Mouse (Mus musculus): ENCODE measurements around the gene Ngf. TPM values are rescaled to one million over a fixed set of nuclear protein-coding genes. Genes with fewer than 3 reads are reported as not detected.

Gene Ngf
- total and polyA plus RNA-seq, 2 experiments from 2014 or later = 1.1 to 1.2 TPM

GRCm38 (mm10) chr3:102556645-102557044 is 86.9 kb downstream of the Ngf start:
- Histone ChIP-seq H3K4me2 (ENCODE audit: low read depth) (no peak overlapping the region), H3K9me3 (ENCODE audit: low read length) (no peaks in the 10 kb centered on the region), H3K4me3 (ENCODE audit: low read depth, low read length) (no peak overlapping the region), H3K9ac (no peak overlapping the region), H3K27me3 (ENCODE audit: insufficient read depth, low read length) (no peaks in the 10 kb centered on the region), H3K36me3 (ENCODE audit: insufficient read depth) (no peaks in the 10 kb centered on the region), H3K4me1 (ENCODE audit: insufficient read depth) (no peaks in the 10 kb centered on the region), H3K27ac (ENCODE audit: low read depth, low read length) (no peak overlapping the region)
- TF ChIP-seq CTCF (IDR thresholded peaks at IDR 0.05; ENCODE audit: low read depth) = no peak
- DNase-seq (no peak), ATAC-seq (no peak)
